Mouse (Mus musculus): Measurements from ENCODE around the gene Gm21860.
"Not testable (repeated sequence)": the region's sequence is repeated elsewhere in the genome, so short reads cannot be mapped to it uniquely, and the experiment has no call there.

DNA sequence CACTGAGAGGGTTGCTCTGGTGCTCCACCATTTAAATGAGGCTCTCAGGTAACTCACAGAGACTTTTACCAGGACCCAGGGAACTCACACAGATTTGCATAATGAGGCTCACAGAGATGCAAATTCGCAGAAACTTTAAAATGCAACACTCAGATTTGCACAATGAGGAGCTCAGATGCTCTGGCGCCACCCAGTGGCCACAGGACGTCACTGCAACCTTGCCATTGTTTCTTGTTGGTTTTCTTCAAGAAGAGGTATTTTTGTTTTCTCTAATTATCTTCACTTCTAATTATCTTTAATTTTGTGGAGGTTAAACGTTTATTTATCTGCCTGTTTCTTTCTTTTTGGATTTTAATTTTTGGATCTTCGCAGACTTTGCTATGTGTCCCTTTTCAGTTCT is 34.1 kb downstream of the Gm21860 start:
- TF ChIP-seq CTCF, POLR2A (IDR thresholded peaks at IDR 0.05; ENCODE audit: extremely low read depth, insufficient read depth, low read length): not testable (repeated sequence)

Data from cortical plate, adult 2 months (tissue).